Mouse (Mus musculus) myocyte (in vitro differentiated cells): Measurements from ENCODE around the gene Foxo1. TPM values are rescaled to one million over a fixed set of nuclear protein-coding genes. Genes with fewer than 3 reads are reported as not detected.
A peak's percentile ranks its signal among the peaks of the same experiment; 100 is the strongest.

Experiments used
- H3K27me3 ChIP-seq: one replicate; pipeline ENCODE4 v1.6.1; 2011; ENCODE audit not compliant: control insufficient read depth, insufficient read depth, insufficient read length
- H3K36me3 ChIP-seq: one replicate; pipeline ENCODE4 v1.6.1; 2011; ENCODE audit not compliant: control insufficient read depth, insufficient read depth
- H3K4me2 ChIP-seq: one replicate; pipeline ENCODE4 v1.6.1; 2011; ENCODE audit warnings: low read depth, control low read depth
- H3K4me3 ChIP-seq: one replicate; pipeline ENCODE4 v1.5.1; 2011; ENCODE audit warnings: mild to moderate bottlenecking, control low read depth, moderate library complexity
- H3K79me2 ChIP-seq: one replicate; pipeline ENCODE4 v1.6.1; 2011; ENCODE audit not compliant: control insufficient read depth, insufficient read depth
- H3ac ChIP-seq: one replicate; pipeline ENCODE4 v1.6.1; 2011; ENCODE audit not compliant: control insufficient read depth, insufficient read length
- CEBPB ChIP-seq: IDR thresholded peaks from 2 replicates; pipeline ENCODE4 v1.6.1; 2011; ENCODE audit warnings: mild to moderate bottlenecking, moderate library complexity; ENCODE audit not compliant: poor library complexity, insufficient read depth, severe bottlenecking
- E2F4 ChIP-seq: IDR thresholded peaks from one replicate; pipeline ENCODE4 v1.6.1; 2011; ENCODE audit warnings: mild to moderate bottlenecking, control low read depth, moderate library complexity; ENCODE audit not compliant: insufficient read depth
- MAX ChIP-seq: IDR thresholded peaks from one replicate; pipeline ENCODE4 v1.6.1; 2011; ENCODE audit warnings: low read depth, mild to moderate bottlenecking, control low read depth
- MYOD1 ChIP-seq, 3 experiments: IDR thresholded peaks; one replicate each; pipeline ENCODE4 v1.6.1; 2011; ENCODE audit warnings: control low read depth in 2 of 3, low read depth in 2 of 3, mild to moderate bottlenecking in 2 of 3, moderate library complexity in 1 of 3; ENCODE audit not compliant: insufficient read length in 2 of 3, control insufficient read depth in 1 of 3
- MYOG ChIP-seq, 3 experiments: IDR thresholded peaks; one replicate each; pipeline ENCODE4 v1.6.1; 2011; ENCODE audit warnings: control low read depth in 2 of 3, low read depth in 2 of 3, mild to moderate bottlenecking in 2 of 3; ENCODE audit not compliant: insufficient read length in 2 of 3, control insufficient read depth in 1 of 3, insufficient read depth in 1 of 3
- POLR2A ChIP-seq: IDR thresholded peaks from one replicate; pipeline ENCODE4 v1.6.1; 2011; ENCODE audit warnings: low read depth, mild to moderate bottlenecking, control low read depth, moderate library complexity; ENCODE audit not compliant: insufficient read length
- POLR2AphosphoS2 ChIP-seq: IDR thresholded peaks from one replicate; pipeline ENCODE4 v1.6.1; 2011; ENCODE audit warnings: low read depth, control low read depth; ENCODE audit not compliant: insufficient read length
- REST ChIP-seq: IDR thresholded peaks from one replicate; pipeline ENCODE4 v1.6.1; 2011; ENCODE audit warnings: mild to moderate bottlenecking, control low read depth, moderate library complexity; ENCODE audit not compliant: insufficient read depth, insufficient read length
- SRF ChIP-seq: IDR thresholded peaks from one replicate; pipeline ENCODE4 v1.6.1; 2011; ENCODE audit warnings: low read depth; ENCODE audit not compliant: control insufficient read depth, insufficient read length
- TCF12 ChIP-seq: IDR thresholded peaks from one replicate; pipeline ENCODE4 v1.6.1; 2011; ENCODE audit warnings: mild to moderate bottlenecking, control low read depth; ENCODE audit not compliant: poor library complexity, insufficient read depth, severe bottlenecking
- TCF3 ChIP-seq: IDR thresholded peaks from one replicate; pipeline ENCODE4 v1.6.1; 2011; ENCODE audit warnings: low read depth, control low read depth; ENCODE audit not compliant: insufficient read length
- USF1 ChIP-seq: IDR thresholded peaks from one replicate; pipeline ENCODE4 v1.6.1; 2011; ENCODE audit warnings: low read depth, mild to moderate bottlenecking, control low read depth, moderate library complexity
- polyA plus RNA-seq: library from polyadenylated mRNA; unstranded; fragments of >200 nt; fragmentation: generic; extraction: Trizol; gene quantifications from one replicate; pipeline ENCODE4 v1.2.1, GENCODE M21; 2012; ENCODE audit warnings: missing spikeins

The Foxo1 gene
- polyA plus RNA-seq, 1 experiment = 7.2 TPM

GRCm38 (mm10) chr3:52391897-52392296 is 123.8 kb downstream of the Foxo1 start:
- H3K36me3 ChIP-seq = no peaks in the 10 kb centered on the region
- H3K27me3 ChIP-seq = no peaks in the 10 kb centered on the region
- H3ac ChIP-seq = no peak overlapping the region
- TF ChIP-seq TCF12 (no peak), TCF3 (no peak), REST (no peak), MYOD1 (IDR thresholded peaks at IDR 0.05; ENCODE audit: control insufficient read depth in 1 of 3, insufficient read length in 2 of 3, low read depth in 2 of 3) (no peak), POLR2AphosphoS2 (no peak), CEBPB (no peak), POLR2A (no peak), USF1 (no peak), MAX (no peak), SRF (no peak), E2F4 (no peak), MYOG (IDR thresholded peaks at IDR 0.05; ENCODE audit: control insufficient read depth in 1 of 3, insufficient read depth in 1 of 3, insufficient read length in 2 of 3, low read depth in 2 of 3) (no peak)
- H3K4me3 ChIP-seq = no peak overlapping the region
- no peak overlapping the region for H3K4me2 ChIP-seq
- H3K79me2 ChIP-seq = no peaks in the 10 kb centered on the region

DNA sequence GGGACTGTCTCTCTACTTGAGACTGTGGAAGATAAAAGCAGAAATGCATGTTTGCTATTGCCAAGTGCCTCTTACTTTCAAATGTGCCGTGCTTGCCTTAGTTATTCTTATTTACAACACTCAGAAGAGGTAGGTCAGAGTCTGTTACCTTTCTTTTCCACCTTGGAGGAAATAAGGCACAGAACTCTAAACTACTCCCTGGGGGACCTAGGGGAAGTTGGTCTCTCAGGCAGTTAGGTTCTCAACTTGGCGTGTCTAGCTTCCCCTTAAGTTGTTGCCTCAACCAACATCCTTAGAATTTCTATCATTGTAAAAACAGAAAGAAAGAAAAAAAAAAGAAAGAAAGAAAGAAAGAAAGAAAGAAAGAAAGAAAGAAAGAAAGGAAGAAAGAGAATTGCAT is 124.4 kb downstream of the Foxo1 start:
- Histone ChIP-seq H3K4me3 (no peak overlapping the region), H3ac (no peak overlapping the region), H3K79me2 (no peaks in the 10 kb centered on the region), H3K27me3 (no peaks in the 10 kb centered on the region), H3K4me2 (no peak overlapping the region), H3K36me3 (no peaks in the 10 kb centered on the region)
- TF ChIP-seq TCF12 (no peak), MAX (no peak), E2F4 (no peak), REST (no peak), CEBPB (no peak)

- no peaks in the 10 kb centered on the region for H3K27me3 ChIP-seq
- H3K4me2 ChIP-seq = peak overlapping the region; percentile 42
- H3ac ChIP-seq = no peak overlapping the region
- TF ChIP-seq USF1 (no peak), SRF (no peak), TCF12 (no peak), POLR2A (no peak), TCF3 (no peak), POLR2AphosphoS2 (no peak), MYOG (IDR thresholded peaks at IDR 0.05; ENCODE audit: control insufficient read depth in 1 of 3, insufficient read depth in 1 of 3, insufficient read length in 2 of 3, low read depth in 2 of 3) (peak in 2 of 3 experiments; percentile 6 to 35), MYOD1 (IDR thresholded peaks at IDR 0.05; ENCODE audit: control insufficient read depth in 1 of 3, insufficient read length in 2 of 3, low read depth in 2 of 3) (peak in 1 of 3 experiments; percentile 48), E2F4 (no peak), REST (no peak), MAX (no peak), CEBPB (no peak)
- H3K36me3 ChIP-seq = no peaks in the 10 kb centered on the region
- H3K4me3 ChIP-seq = no peak overlapping the region
- H3K79me2 ChIP-seq = no peaks in the 10 kb centered on the region
Measured at GRCm38 (mm10) chr3:52393171-52393570, 125.0 kb downstream of the Foxo1 start.

DNA sequence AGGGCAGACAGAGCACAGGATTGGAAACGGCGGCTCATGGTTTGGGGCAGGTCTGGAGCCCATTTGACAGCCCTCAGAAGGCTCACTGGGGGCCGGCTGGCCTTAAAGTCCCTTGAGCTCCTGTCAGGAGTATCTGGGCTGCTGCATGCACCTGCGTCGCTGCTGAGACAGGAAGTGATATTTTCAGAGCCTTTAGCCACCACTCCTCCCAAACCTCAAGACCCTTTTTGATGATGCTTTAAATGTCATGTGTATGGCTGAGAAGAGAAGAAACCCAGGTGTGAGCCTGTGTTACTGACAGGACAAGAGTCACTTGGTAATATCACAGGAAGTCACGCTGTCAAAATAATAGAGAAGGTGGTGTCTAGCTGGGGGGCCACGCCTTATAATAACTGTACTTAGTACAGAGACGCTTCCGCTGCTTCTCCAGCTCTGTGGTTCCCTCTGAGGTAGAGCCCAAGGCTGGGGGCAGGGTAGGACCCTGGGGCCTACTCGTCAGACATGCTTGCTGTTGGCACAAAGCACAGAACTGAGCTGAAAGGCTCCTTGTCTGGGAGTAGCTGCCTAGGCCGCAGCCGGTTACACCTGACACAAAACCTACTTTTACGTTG is 128.1 kb downstream of the Foxo1 start:
- TF ChIP-seq USF1 = no peak
- TF ChIP-seq TCF3 = no peak
- no peak for TF ChIP-seq POLR2AphosphoS2
- TF ChIP-seq MYOD1 (IDR thresholded peaks at IDR 0.05; ENCODE audit: control insufficient read depth in 1 of 3, insufficient read length in 2 of 3, low read depth in 2 of 3) = no peak
- H3K4me3 ChIP-seq = no peak overlapping the region
- no peaks in the 10 kb centered on the region for H3K36me3 ChIP-seq
- H3K27me3 ChIP-seq = no peaks in the 10 kb centered on the region
- no peak overlapping the region for H3ac ChIP-seq
- H3K4me2 ChIP-seq = no peak overlapping the region
- H3K79me2 ChIP-seq = no peaks in the 10 kb centered on the region

DNA sequence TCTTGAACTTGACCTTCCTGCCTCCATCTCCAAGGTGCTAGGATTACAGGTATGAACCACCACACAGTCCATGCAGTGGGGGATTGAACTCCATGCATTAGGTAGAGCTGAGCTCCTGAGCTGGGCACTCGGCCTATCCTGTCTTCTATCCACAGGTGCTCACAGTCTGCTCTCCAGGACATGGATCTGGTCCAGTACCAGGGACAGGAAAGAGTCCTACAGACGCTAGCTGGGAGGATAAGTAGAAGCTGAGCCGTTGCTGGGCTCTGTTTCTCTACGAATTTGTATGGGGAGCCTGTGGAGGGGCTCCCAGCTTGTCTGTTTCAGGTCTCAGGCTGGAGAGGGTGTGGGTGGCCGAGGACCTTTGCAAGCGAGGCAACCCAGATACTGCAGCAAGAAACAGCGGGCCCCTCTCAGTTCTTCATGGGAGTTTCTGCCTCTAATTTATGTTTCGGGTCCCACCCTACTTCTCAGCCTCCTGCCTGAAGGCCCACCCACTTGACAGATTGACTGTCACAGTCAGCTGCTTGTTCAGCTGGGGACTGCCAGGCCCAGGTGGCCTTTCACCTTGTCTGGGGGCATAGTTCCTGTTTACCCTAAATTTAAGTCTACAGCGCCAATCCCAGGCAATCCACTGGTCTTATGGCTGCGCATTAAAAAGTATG is 128.9 kb downstream of the Foxo1 start:
- no peak overlapping the region for H3K4me2 ChIP-seq
- H3K36me3 ChIP-seq = no peaks in the 10 kb centered on the region
- H3ac ChIP-seq = no peak overlapping the region
- no peaks in the 10 kb centered on the region for H3K79me2 ChIP-seq
- no peak for TF ChIP-seq MYOG (IDR thresholded peaks at IDR 0.05; ENCODE audit: control insufficient read depth in 1 of 3, insufficient read depth in 1 of 3, insufficient read length in 2 of 3, low read depth in 2 of 3)
- no peak for TF ChIP-seq CEBPB
- no peak for TF ChIP-seq TCF12
- no peak for TF ChIP-seq MYOD1 (IDR thresholded peaks at IDR 0.05; ENCODE audit: control insufficient read depth in 1 of 3, insufficient read length in 2 of 3, low read depth in 2 of 3)
- no peak for TF ChIP-seq SRF
- TF ChIP-seq POLR2A = no peak
- no peak for TF ChIP-seq USF1
- TF ChIP-seq REST = no peak
- TF ChIP-seq POLR2AphosphoS2 = no peak
- TF ChIP-seq MAX = no peak
- TF ChIP-seq E2F4 = no peak
- H3K4me3 ChIP-seq = no peak overlapping the region
- H3K27me3 ChIP-seq = no peaks in the 10 kb centered on the region
